Mouse (Mus musculus) left cerebral cortex, postnatal 10 days (tissue): ENCODE results near the gene Ywhah. TPM values are rescaled to one million over a fixed set of nuclear protein-coding genes. Genes with fewer than 3 reads are reported as not detected.

Experiments used
- DNase-seq, 2 experiments: peaks; one replicate each; pipeline ENCODE4 v3.0.0; 2021 to 2022; ENCODE audit warnings: low spot score in 2 of 2, mixed read lengths in 1 of 2; ENCODE audit errors: extremely low spot score in 1 of 2
- intact Hi-C: fragments of 180-260 bp; cut with DNase I; formaldehyde crosslinking; loops from one replicate; pipeline ENCODE4 v1.15.1; 2025
- total RNA-seq, 2 experiments: library from RNA; stranded (reverse); gene quantifications; 2 replicates each; pipeline ENCODE4 v1.2.3; 2021

Ywhah gene
- total RNA-seq = 1,000 to 10,000 TPM in 1 of 2 experiments, 100 to 1,000 TPM in 1; 996 to 1,031 TPM

DNA sequence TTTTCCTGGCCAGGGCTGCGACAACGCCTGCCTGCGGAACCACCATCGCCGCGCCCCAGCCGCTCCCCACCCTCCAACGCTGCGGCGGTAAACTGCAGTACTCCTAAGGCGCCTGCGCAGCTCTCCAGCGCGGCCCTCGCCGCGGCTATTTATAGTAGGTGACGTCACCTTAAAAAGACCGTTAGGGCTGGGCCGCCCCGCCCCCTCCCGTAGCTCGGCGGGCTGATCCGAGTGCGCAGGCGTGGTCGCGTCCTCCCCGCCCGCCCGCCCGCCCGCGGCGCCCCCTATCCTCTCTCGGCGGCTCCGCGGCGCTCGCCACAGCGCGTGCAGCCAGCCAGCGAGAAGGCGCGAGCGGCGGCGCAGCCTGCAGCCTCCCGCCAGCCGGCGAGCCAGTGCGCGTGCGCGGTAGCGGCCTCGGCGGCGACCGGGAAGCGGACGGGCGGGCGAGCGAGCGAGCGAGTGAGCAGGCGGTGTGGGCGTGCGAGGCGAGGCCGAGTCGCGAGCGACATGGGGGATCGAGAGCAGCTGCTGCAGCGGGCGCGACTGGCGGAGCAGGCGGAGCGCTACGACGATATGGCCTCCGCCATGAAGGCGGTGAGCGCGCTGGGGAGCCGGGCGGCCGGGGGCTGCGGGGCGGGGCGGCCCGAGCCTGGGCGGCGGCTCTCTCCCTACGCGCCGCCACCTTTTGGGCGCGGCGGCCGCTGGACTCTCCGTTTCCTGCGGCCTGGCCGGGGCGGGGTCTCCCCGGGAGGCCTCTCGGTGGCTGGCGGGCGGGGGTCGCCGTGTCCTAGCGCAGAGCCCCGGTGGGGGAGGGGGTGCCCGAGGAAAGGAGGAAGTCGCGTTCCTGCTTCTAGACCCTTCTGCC is at the start of gene Ywhah:
TSS of gene Ywhah (plus strand) at position 256 of the 865 bp plus-strand sequence.
- intact Hi-C loops = no loop called here
- DNase-seq = peak; percentile 96 to 97

DNA sequence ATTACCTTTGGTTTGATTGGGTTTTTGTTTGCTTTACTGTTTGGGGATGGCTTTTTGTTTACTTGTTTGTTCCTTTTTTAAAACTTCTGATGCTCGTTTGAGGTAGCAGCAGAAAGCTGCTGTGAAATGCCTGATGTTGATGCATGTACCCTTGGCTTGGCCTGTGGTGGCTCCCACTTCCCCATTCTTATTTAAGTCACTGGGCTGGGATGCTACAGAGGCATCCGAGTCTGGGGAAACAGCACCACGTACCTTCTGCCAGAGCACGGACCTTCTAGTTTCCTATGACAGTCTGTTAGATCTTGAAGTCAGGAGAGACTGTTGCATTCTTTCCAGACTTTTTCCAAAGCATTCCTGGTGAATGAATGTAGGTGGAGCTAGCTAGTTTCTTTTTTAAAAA is 42.1 kb upstream of the Ywhah start:
- intact Hi-C loops = no loop called here
- DNase-seq = no peak

DNA sequence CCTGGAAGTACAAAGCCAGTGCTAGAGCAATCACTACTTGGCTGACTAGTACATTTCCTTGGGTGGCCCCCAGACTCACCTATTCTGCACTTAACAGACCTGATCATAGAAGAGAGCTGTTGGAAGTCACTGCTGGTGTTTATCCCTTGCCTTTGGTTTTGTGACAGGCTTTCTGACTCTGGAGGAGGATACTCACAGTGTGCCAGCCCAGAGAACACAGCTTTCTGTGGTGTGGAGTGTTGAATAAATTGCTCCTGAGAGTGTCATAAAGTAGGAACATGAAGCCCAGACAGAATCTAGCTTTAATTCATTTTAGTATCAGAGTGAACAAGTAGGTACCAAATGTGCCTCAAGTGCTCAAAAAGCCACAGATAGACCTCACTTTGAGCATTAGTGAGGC is 41.4 kb upstream of the Ywhah start:
- DNase-seq = no peak
- intact Hi-C loops = no loop called here

GRCm38 (mm10) chr5:32985379-32985778 is 33.2 kb upstream of the Ywhah start:
- no peak for DNase-seq
- intact Hi-C loops = loop anchor here (5.0 kb wide), 1 partner anchor 37 kb away; no protein-coding TSS in a partner anchor

GRCm38 (mm10) chr5:32987873-32988272 is 30.7 kb upstream of the Ywhah start:
- intact Hi-C loops = loop anchor here (5.0 kb wide), 1 partner anchor 34 kb away; no protein-coding TSS in a partner anchor
- DNase-seq = no peak

GRCm38 (mm10) chr5:32989959-32990640 is 28.5 kb upstream of the Ywhah start:
- peak in 1 of 2 experiments; percentile 44 for DNase-seq
- intact Hi-C loops = loop anchor here (5.0 kb wide), 1 partner anchor 32 kb away; no protein-coding TSS in a partner anchor

- DNase-seq = no peak
- intact Hi-C loops = no loop called here
Measured at GRCm38 (mm10) chr5:32991152-32991551, 27.5 kb upstream of the Ywhah start.

DNA sequence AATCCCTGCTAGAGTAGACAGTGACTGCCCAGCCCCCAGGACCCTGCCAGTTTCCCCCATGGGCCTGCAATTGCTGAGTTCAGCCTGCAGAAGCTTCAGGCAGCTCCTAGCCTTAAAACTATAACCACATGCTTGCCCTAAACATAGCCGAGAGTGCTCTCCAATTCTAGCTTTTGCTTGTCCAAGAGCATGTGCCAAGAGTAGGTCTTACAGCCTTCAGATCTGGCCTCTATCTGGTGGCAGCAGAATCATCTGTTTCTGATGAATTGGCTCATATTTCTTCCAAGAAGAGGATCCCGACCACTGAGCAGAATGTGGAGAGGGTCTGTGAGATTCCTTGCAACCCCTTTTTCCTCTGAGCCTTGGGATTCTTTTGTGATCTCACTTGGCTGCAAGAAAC is 24.1 kb upstream of the Ywhah start:
- no peak for DNase-seq
- intact Hi-C loops = no loop called here

DNA sequence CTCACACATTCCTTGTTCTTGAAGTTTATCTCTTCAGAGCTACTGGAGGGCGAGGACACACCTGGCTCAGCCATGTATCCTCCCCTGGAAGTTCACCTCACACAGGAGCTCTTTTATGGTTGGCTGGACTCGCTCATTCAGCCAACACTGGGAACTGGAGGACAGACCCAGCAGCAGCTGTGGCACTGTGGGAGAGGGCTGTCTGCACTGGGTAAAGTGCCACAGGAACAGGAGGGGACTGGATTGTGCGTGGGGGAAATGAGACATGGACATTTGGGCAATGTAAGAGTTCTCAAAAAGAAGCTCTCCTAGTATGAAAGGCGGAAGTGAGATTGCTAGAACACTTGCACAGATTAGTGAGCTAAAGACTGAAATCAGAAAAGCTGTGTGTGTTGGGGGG is 22.9 kb upstream of the Ywhah start:
- intact Hi-C loops = no loop called here
- no peak for DNase-seq

- no peak for DNase-seq
- intact Hi-C loops = no loop called here
Measured at GRCm38 (mm10) chr5:32996560-32996959, 22.1 kb upstream of the Ywhah start.

DNA sequence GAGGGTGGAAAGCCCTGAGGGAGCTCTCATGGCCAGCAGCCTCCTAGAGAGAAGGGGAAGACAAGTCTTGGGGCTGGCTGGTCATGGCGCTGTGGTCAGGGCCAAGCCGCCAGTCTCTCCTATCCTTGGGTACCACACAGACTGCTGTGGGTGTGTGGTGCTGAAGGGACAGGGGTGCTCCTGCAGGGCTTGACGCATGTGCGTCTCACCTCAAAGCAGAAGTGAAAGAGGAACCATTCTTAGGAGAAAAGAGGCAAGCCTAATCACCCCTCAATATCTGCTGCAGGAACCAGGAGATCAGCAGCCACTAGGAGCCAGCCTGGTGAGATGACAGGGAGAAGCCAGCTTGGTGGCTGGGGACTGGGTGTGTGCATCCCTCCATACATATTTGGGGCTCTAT is 20.9 kb upstream of the Ywhah start:
- intact Hi-C loops = no loop called here
- DNase-seq = no peak

DNA sequence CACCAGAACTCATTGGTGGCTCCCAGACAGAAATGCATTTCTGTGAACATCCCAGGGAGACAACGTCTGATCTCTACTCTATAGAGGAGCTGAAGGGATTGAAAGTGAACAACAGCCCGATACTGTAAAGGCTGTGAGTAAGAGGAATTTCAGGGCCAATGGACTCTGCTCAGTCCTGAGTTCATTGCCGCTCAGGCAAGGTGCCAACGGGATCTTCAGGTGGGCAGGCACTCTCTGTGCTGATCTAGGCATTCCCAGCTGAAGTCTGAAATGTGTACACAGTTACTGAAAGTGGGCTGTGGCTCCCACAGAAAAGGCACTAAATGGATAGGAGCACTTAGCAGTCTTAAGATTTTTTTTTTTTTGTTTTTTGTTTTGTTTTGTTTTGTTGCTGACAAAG is 19.8 kb upstream of the Ywhah start:
- intact Hi-C loops = no loop called here
- DNase-seq = no peak

DNA sequence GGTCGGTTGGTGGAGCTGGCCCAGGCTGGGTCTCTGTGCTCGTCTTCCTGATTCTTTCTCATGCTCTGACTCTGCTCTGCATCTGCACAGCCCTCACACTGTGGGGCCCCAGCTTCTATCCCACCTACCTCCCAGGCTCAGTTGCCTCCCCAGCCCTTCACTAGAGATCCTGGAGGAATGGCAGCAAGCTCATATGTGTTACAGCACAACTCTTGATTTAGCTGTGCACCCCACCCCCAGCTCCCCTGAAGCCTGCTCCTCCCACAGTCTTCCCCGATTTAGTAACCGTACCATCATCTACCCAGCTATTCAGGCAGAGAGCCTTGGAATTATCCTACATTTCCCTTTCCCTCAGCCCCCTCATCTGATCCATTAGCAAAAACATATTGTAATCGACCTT is 17.5 kb upstream of the Ywhah start:
- intact Hi-C loops = no loop called here
- DNase-seq = peak; percentile 52 to 64

DNA sequence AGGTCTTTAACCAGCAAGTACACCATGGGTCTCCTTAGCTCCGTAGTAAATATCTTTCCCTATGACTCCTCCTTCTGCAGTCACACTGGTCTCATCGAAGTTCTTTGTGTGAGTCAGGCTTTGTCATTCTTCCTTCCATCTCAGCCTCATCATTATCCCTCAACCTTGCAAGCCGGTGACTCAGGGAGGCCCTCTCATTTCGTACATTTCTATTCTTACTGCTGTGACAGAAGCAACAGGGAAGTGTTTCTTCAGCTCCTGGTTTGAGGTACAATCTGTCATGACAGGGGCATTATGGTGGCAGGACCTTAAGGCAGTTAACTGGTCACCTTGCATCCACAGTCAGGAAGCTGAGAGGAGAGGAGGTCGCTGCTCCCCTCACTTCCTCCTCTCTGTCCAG is 15.8 kb upstream of the Ywhah start:
- DNase-seq = no peak
- intact Hi-C loops = no loop called here

GRCm38 (mm10) chr5:33003500-33003899 is 15.1 kb upstream of the Ywhah start:
- no peak for DNase-seq
- intact Hi-C loops = no loop called here

GRCm38 (mm10) chr5:33004110-33004509 is 14.5 kb upstream of the Ywhah start:
- intact Hi-C loops = no loop called here
- no peak for DNase-seq

DNA sequence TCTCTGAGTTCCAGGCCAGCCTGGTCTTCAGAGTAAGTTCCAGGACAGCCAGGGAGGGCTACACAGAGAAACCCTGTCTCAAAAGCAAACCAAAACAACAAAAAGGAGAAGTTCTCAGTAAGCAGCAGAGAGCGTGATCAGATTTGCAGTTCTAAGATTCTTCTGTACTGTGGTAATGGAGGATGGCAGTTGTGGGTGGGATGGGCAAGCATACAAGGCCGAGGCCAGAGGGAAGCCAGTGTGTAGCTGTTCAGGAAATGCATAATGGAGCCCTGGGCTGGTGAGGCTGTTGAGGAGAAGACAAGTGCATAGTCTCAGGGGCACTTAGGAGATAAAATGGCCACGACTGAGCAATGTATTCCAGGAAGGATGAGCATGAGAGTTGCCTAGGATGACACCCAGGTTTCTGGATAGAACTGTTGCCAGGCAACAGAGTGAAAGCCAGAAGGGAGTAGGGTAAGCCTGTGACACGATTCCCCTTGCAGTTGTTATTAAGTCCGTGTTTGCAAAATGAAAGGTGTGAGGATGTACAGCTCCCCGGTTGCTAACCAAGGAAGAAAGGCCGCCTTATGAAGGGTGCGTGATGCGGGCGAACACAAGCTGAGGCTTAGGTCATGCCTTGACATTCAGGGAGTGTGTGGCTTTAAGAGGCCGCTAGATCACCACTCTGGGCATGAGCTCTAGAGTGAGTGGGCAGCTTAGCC is 13.0 kb upstream of the Ywhah start:
- intact Hi-C loops = no loop called here
- no peak for DNase-seq

GRCm38 (mm10) chr5:33006670-33007069 is 11.9 kb upstream of the Ywhah start:
- DNase-seq = peak; percentile 65 to 81
- intact Hi-C loops = no loop called here

- no peak for DNase-seq
- intact Hi-C loops = no loop called here
Measured at GRCm38 (mm10) chr5:33007371-33007770, 11.2 kb upstream of the Ywhah start.
